Mouse (Mus musculus): ENCODE measurements around the gene Mthfd1.

DNA sequence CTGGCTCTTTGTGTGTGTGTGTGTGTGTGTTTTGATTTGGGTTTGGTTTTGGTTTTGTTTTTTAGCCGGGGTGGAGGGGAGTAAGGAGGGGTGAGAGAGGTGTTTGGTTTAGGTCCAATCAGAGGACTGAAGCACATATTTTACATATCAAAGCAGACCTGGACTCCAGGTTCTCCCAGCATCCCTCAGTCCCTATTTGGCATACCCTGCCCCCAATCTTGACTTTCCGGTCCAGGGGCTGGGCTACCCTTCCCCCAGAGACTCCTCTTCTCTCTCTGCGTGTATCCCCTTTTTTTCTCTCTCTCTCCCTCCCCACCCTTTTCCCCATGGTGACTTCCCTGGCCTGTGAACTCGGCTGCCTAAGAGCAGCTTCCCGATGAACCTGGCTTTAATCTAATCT is 40.0 kb upstream of the Mthfd1 start:
- TF ChIP-seq CTCF (IDR thresholded peaks at IDR 0.05; ENCODE audit: low read depth, low read length) (no peak), POLR2A (IDR thresholded peaks at IDR 0.05; ENCODE audit: insufficient read depth, low read length) (no peak), EP300 (IDR thresholded peaks at IDR 0.05; ENCODE audit: insufficient read depth, low read depth, low read length) (peak; percentile 97)

All from ES-Bruce4 (cell line).